ENCODE assay signal across 8 mouse cellular contexts in the genomic region with DNA sequence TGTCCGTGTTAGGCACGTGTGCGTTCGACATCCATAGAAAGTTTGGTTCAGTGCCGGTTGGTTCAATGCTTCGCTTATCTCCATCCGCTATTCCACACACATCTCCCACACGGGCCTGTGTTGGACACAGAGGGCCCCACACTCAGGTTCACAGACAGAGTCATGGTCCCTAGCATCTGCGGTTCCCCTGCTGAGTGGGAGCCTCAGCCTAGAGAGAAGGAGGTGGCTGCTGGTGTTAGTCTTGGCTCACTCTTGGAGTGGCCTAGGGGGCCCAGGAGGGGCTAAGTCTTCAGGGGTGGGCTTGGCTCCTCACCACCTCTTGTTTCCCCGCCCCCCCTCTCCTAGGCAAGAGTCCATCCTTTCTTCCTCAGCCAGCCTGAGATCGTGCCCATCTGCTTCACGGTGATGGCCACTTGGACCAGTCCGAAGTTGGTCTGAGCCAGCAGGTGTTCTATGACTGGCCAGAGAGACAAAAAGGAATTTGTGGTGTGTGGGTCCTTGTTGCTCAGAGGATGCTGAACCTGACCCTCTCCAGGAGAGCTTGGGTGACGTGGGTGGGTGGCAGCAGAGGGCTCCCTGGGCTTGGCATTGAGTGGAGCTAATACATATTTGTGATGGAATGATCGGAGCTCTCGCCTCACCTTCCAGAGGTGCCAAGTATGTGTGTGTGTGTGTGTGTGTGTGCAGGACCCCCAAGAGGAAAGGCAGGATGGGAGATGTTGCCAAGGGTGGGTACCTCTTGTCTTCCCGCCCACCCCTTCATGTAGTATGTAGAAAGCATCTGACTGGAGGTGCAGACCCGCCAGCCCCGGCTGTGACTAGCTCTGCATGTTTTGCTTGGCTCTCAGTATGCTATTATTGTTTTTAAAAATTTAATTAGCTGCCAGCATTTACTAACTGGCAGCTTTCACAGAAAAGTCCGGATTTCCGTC. TPM values are rescaled to one million over a fixed set of nuclear protein-coding genes. Genes with fewer than 3 reads are reported as not detected.
A peak's percentile ranks its signal among the peaks of the same experiment; 100 is the strongest.
DNase-seq lines count a peak whose midpoint lies in the region; ATAC-seq lines count a peak whose summit lies in the region.

No protein-coding gene starts in this region.

- H3K4me1 ChIP-seq in embryonic facial prominence, embryonic 15.5 days: peaks cover 89% of the 10 kb centered on the region
- peaks cover 10% of the 10 kb centered on the region for H3K4me1 ChIP-seq in intestine, embryonic 15.5 days (replicated peaks)
- H3K4me1 ChIP-seq in neural tube, embryonic 13.5 days (replicated peaks): peaks cover 30% of the 10 kb centered on the region

- intact Hi-C loops in left cerebral cortex, postnatal 4 days (cut with DNase I): no loop called here
- intact Hi-C loops in left cerebral cortex, postnatal 25 days (cut with DNase I): no loop called here
- intact Hi-C loops in gastrocnemius, postnatal 14 days (cut with DNase I; ENCODE audit: low total_unique reads): no loop called here

- DNase-seq in left cerebral cortex, postnatal 4 days: peak; percentile 62
- no peak for DNase-seq in left cerebral cortex, postnatal 25 days (ENCODE audit: low spot score in 2 of 2)
- no peak for DNase-seq in gastrocnemius, postnatal 14 days
- DNase-seq in cerebellum, postnatal 4 days (ENCODE audit: low spot score in 2 of 2): no peak
- no peak for DNase-seq in retina, embryonic 14.5 days (ENCODE audit: low spot score)

- 34% methylated on average over 21 of the region's 21 CpGs for WGBS in embryonic facial prominence, embryonic 15.5 days
- WGBS in intestine, embryonic 15.5 days: 57% methylated on average over 21 of the region's 21 CpGs
- WGBS in neural tube, embryonic 13.5 days: 57% methylated on average over 21 of the region's 21 CpGs

- H3K4me2 ChIP-seq in embryonic facial prominence, embryonic 15.5 days (replicated peaks): peak overlapping the region; percentile 63
- peak overlapping the region; percentile 72 for H3K4me2 ChIP-seq in intestine, embryonic 15.5 days (replicated peaks)
- H3K4me2 ChIP-seq in neural tube, embryonic 13.5 days: peak overlapping the region; percentile 58

- H3K27ac ChIP-seq in embryonic facial prominence, embryonic 15.5 days (replicated peaks): peak overlapping the region; percentile 81
- no peak overlapping the region for H3K27ac ChIP-seq in intestine, embryonic 15.5 days
- H3K27ac ChIP-seq in neural tube, embryonic 13.5 days (replicated peaks): no peak overlapping the region

- H3K4me3 ChIP-seq in embryonic facial prominence, embryonic 15.5 days (replicated peaks): peak overlapping the region; percentile 56
- H3K4me3 ChIP-seq in intestine, embryonic 15.5 days (replicated peaks): peak overlapping the region; percentile 34
- peak overlapping the region; percentile 36 for H3K4me3 ChIP-seq in neural tube, embryonic 13.5 days

- H3K36me3 ChIP-seq in embryonic facial prominence, embryonic 15.5 days: no peaks in the 10 kb centered on the region
- no peaks in the 10 kb centered on the region for H3K36me3 ChIP-seq in intestine, embryonic 15.5 days
- no peaks in the 10 kb centered on the region for H3K36me3 ChIP-seq in neural tube, embryonic 13.5 days

- no peaks in the 10 kb centered on the region for H3K9me3 ChIP-seq in embryonic facial prominence, embryonic 15.5 days (replicated peaks)
- no peaks in the 10 kb centered on the region for H3K9me3 ChIP-seq in intestine, embryonic 15.5 days
- no peaks in the 10 kb centered on the region for H3K9me3 ChIP-seq in neural tube, embryonic 13.5 days

- H3K27me3 ChIP-seq in embryonic facial prominence, embryonic 15.5 days: no peaks in the 10 kb centered on the region
- peaks cover 19% of the 10 kb centered on the region for H3K27me3 ChIP-seq in intestine, embryonic 15.5 days (replicated peaks)
- H3K27me3 ChIP-seq in neural tube, embryonic 13.5 days: peaks cover 35% of the 10 kb centered on the region

- H3K9ac ChIP-seq in embryonic facial prominence, embryonic 15.5 days: peak overlapping the region; percentile 52; the same call in 1 of the 2 replicates
- H3K9ac ChIP-seq in intestine, embryonic 15.5 days: peak overlapping the region; percentile 26; the same call in 1 of the 2 replicates
- H3K9ac ChIP-seq in neural tube, embryonic 13.5 days: peak overlapping the region; percentile 66

- ATAC-seq in embryonic facial prominence, embryonic 15.5 days (ENCODE audit: insufficient number of reproducible peaks, low FRiP score, low TSS enrichment, low read depth): no peak
- ATAC-seq in intestine, embryonic 15.5 days: 0 out of 2 replicates have a peak, but pooled peaks have one; percentile 19
- ATAC-seq in neural tube, embryonic 13.5 days (ENCODE audit: low read depth): no peak

RNA-seq across cellular contexts. Expression of a gene that starts 1.3 kb away (rescaled TPM):
- total RNA-seq in left cerebral cortex, postnatal 4 days (2021): 10 to 100 TPM; 15.3 to 17.5 TPM
- 1 to 10 TPM; 3.9 to 6.5 TPM for total RNA-seq in left cerebral cortex, postnatal 25 days (2021)
- polyA plus RNA-seq in embryonic facial prominence, embryonic 15.5 days (2015; fragmentation: Nextera tagmentation; extraction: Ambion mirVana): 240 and 260 TPM in 2 replicates
- polyA plus RNA-seq in intestine, embryonic 15.5 days (2015; fragmentation: Nextera tagmentation; extraction: Ambion mirVana): 51.8 and 56.9 TPM in 2 replicates
- 34.4 and 37.7 TPM in 2 replicates for polyA plus RNA-seq in neural tube, embryonic 13.5 days (2015; fragmentation: Nextera tagmentation; extraction: Ambion mirVana)
- 10 to 100 TPM; 62.5 to 62.6 TPM for total RNA-seq in gastrocnemius, postnatal 14 days (2021)

RNA-seq across cellular contexts. Expression of a gene that starts 57.1 kb away (rescaled TPM):
- 10 to 100 TPM; 67.9 to 78.2 TPM for total RNA-seq in left cerebral cortex, postnatal 4 days (2021)
- 100 to 1,000 TPM; 158 to 161 TPM for total RNA-seq in left cerebral cortex, postnatal 25 days (2021)
- polyA plus RNA-seq in embryonic facial prominence, embryonic 15.5 days (2015; fragmentation: Nextera tagmentation; extraction: Ambion mirVana): 12.2 and 14.1 TPM in 2 replicates
- polyA plus RNA-seq in intestine, embryonic 15.5 days (2015; fragmentation: Nextera tagmentation; extraction: Ambion mirVana): 8.7 and 10.4 TPM in 2 replicates
- 30.6 TPM in 2 replicates for polyA plus RNA-seq in neural tube, embryonic 13.5 days (2015; fragmentation: Nextera tagmentation; extraction: Ambion mirVana)
- total RNA-seq in gastrocnemius, postnatal 14 days (2021): 1 to 10 TPM; 6.4 to 6.9 TPM

Comparison
In these comparisons a context has a peak if more than half of its experiments do, and no peak if none do; other contexts are left out.
1. RNA of a gene that starts 57.1 kb away (total RNA-seq): 158 to 161 TPM in left cerebral cortex, postnatal 25 days and 67.9 to 78.2 TPM in left cerebral cortex, postnatal 4 days; 6.4 to 6.9 TPM in gastrocnemius, postnatal 14 days; every median in the first group is over 4 times any median in the second.
2. Peak in every context shown above with its lines, with median percentiles within 50 percentile points of each other: H3K4me2 ChIP-seq, H3K4me3 ChIP-seq and H3K9ac ChIP-seq.